Mouse (Mus musculus): Measurements from ENCODE around the gene Rspo3.

Rspo3 gene

DNA sequence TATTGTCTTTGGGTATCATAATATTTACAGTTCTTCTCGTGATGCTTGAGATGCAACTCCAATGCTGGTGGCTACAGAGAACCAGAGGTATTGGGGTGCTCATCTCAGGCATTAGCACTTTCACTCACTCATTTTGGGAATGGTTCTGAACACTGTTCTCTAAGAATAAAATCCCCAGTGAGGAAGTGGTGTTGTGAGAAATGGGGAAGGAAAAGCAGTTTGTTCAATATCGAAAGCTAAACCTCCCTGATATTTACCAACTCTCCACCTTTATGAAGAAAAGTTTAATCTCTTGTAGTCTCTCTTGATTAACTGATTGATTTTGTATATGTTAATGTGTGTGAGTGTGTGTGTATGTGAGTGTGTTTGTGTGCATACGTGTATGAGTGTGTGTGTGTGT lies 90.6 kb downstream of the Rspo3 start:
- in situ Hi-C loops (cut with MboI, MseI): no loop called here

DNA sequence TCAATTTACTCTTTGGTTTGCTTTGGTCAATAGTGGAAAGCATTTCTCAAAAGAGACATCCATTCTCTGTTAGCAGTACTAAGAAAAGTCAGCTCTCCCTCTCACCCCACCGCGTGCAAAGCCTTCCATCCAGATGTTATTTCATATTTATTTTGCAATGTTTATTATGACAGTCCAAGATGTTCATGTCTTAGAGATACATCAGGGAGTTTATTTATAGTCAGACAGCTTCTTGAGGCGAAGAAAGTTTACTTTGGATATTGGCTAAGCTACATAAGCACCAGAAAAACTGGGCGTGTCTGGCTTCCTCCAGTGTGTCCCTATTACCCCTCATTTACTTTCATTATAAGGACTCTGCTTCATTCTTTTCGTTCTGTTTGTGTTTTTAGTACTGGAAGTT lies 94.4 kb downstream of the Rspo3 start:
- in situ Hi-C loops (cut with MboI, MseI): no loop called here

GRCm38 (mm10) chr10:29432935-29433453 lies 102.7 kb downstream of the Rspo3 start:
- in situ Hi-C loops (cut with MboI, MseI): no loop called here

- in situ Hi-C loops (cut with MboI, MseI): loop anchor here (10.0 kb wide), 1 partner anchor 158 kb away; no protein-coding TSS in a partner anchor
Measured at GRCm38 (mm10) chr10:29426660-29427059, 109.0 kb downstream of the Rspo3 start.

DNA sequence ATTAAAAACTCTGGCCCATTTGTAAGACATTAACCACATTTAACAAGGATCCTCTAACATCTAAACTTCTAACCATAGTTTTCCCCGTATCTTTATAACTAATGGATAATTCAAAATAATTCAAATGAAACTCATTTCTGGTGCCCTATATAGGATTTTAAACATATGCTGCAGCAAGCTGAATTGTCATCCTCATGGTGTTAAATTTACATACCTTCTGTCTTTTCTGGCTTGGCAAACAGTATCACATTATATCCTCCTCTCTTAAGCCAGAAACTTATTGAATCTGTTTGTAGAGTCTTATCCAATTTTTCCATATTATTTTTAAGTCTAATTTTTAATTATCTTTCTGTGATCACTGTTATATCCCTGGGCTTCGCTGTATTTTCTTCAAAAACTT lies 111.1 kb downstream of the Rspo3 start:
- in situ Hi-C loops (cut with MboI, MseI): loop anchor here (10.0 kb wide), 1 partner anchor 160 kb away; no protein-coding TSS in a partner anchor

DNA sequence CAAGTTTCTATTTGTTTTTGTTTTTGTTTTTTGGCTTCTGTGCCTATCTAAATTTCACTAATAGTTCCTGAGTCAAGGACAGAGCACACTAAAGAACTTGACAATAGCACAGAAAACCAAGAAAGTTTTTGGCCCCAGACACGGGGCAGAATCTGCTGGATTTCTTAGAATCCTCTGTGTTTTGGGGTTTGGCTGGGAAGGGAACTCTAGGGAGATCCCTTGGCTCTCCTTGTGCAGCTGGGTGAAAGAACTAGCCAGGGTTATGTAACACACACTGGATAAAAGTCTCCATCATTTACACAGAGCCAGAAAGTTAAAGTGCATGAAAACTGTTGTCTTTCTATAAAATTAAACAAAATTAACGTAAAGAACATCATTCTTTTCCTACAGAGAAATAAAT lies 121.3 kb downstream of the Rspo3 start:
- in situ Hi-C loops (cut with MboI, MseI): loop anchor here (10.0 kb wide), 1 partner anchor 1550 kb away; no protein-coding TSS in a partner anchor

- in situ Hi-C loops (cut with MboI, MseI): no loop called here
Measured at GRCm38 (mm10) chr10:29402656-29403268, 132.9 kb downstream of the Rspo3 start.
